8 mouse cellular contexts compared by ENCODE assay signal in the genomic region with DNA sequence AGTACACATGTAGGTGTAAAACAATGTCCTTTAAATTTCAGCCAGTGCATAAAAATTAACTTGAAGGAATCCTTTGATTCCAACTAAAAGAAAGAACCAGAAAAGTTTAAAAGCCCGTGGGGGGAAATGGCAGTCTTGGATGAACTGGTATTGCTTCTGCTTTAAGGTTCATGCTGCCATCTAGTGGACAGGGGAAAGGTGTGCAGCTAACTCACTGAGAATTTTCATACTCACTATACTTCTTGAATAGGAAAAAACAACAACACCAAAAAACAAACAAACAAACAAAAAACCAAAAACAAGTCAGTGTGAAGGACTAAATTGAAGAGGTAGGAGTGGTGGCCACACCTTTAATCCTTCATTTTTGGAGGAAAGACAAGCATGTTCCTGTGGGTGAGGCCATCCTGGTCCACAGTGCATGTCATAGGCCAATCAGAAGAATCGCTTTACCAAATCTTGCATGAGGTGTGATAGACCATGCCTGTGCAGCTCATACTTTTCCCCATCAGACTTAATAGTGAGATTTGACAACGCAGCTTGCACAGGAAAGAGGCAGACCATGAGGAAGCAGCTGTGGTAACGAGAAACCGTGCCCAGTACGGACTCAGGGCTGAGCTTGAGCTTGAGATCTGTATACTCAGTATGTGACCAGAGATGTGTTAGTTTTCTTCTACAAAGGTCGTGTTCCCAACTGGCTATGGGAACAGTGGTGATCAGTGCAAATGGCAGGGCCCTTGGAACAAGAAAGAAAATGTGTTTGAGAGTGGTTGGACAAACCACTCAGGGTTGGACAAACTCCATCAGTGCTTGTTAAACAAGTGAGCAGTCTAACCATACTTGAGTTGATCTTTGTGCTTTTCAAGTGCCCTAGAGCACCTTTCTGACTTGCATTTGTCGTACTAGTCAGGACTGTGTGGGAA. TPM values are rescaled to one million over a fixed set of nuclear protein-coding genes. Genes with fewer than 3 reads are reported as not detected.
DNase-seq lines count a peak whose midpoint lies in the region; ATAC-seq and TF ChIP-seq lines count a peak whose summit lies in the region.

No protein-coding gene starts in this region.

- WGBS in embryonic facial prominence, embryonic 11.5 days = 71% methylated on average over 8 of the region's 8 CpGs
- 72% methylated on average over 8 of the region's 8 CpGs for WGBS in embryonic facial prominence, embryonic 10.5 days
- 73% methylated on average over 8 of the region's 8 CpGs for WGBS in midbrain, embryonic 11.5 days
- 76% methylated on average over 8 of the region's 8 CpGs for WGBS in midbrain, embryonic 10.5 days
- 52% methylated on average over 8 of the region's 8 CpGs for WGBS in lung, postnatal 0 days

- H3K4me3 ChIP-seq in embryonic facial prominence, embryonic 11.5 days (ENCODE audit: low read depth, low read length) = no peak overlapping the region
- no peak overlapping the region for H3K4me3 ChIP-seq in embryonic facial prominence, embryonic 10.5 days
- H3K4me3 ChIP-seq in midbrain, embryonic 11.5 days (ENCODE audit: low read depth, low read length) = no peak overlapping the region
- no peak overlapping the region for H3K4me3 ChIP-seq in midbrain, embryonic 10.5 days
- no peak overlapping the region for H3K4me3 ChIP-seq in lung, postnatal 0 days (ENCODE audit: low read depth, low read length)

- no peaks in the 10 kb centered on the region for H3K36me3 ChIP-seq in embryonic facial prominence, embryonic 11.5 days (replicated peaks; ENCODE audit: control insufficient read depth, insufficient read depth, low read depth, low read length)
- no peaks in the 10 kb centered on the region for H3K36me3 ChIP-seq in embryonic facial prominence, embryonic 10.5 days (replicated peaks)
- no peaks in the 10 kb centered on the region for H3K36me3 ChIP-seq in midbrain, embryonic 11.5 days (ENCODE audit: control insufficient read depth, insufficient read depth, low read length)
- H3K36me3 ChIP-seq in midbrain, embryonic 10.5 days = no peaks in the 10 kb centered on the region
- no peaks in the 10 kb centered on the region for H3K36me3 ChIP-seq in lung, postnatal 0 days (ENCODE audit: insufficient read depth, low read length)

- H3K9ac ChIP-seq in embryonic facial prominence, embryonic 11.5 days (replicated peaks; ENCODE audit: low read length) = no peak overlapping the region
- no peak overlapping the region for H3K9ac ChIP-seq in midbrain, embryonic 11.5 days (ENCODE audit: low read length)
- no peak overlapping the region for H3K9ac ChIP-seq in lung, postnatal 0 days (replicated peaks; ENCODE audit: low read depth)

- no peak overlapping the region for H3K27ac ChIP-seq in embryonic facial prominence, embryonic 11.5 days (replicated peaks; ENCODE audit: low read depth, low read length)
- H3K27ac ChIP-seq in embryonic facial prominence, embryonic 10.5 days (replicated peaks) = no peak overlapping the region
- no peak overlapping the region for H3K27ac ChIP-seq in midbrain, embryonic 11.5 days (ENCODE audit: low read depth, low read length)
- no peak overlapping the region for H3K27ac ChIP-seq in midbrain, embryonic 10.5 days (replicated peaks)
- H3K27ac ChIP-seq in lung, postnatal 0 days (ENCODE audit: low read length) = no peak overlapping the region

- no peak for TF ChIP-seq EP300 in lung, postnatal 0 days (IDR thresholded peaks at IDR 0.05)

- H3K4me2 ChIP-seq in embryonic facial prominence, embryonic 11.5 days (ENCODE audit: low read depth, low read length) = no peak overlapping the region
- H3K4me2 ChIP-seq in midbrain, embryonic 11.5 days = no peak overlapping the region
- no peak overlapping the region for H3K4me2 ChIP-seq in lung, postnatal 0 days (replicated peaks; ENCODE audit: low read depth, low read length)

- no peak for ATAC-seq in embryonic facial prominence, embryonic 11.5 days (replicated peaks; ENCODE audit: insufficient number of reproducible peaks, low FRiP score, low TSS enrichment, low read depth)
- 0 out of 2 replicates have a peak, but pooled peaks have one; percentile 19 for ATAC-seq in midbrain, embryonic 11.5 days (ENCODE audit: low FRiP score)
- ATAC-seq in lung, postnatal 0 days = peak; percentile 53

- no peaks in the 10 kb centered on the region for H3K4me1 ChIP-seq in embryonic facial prominence, embryonic 11.5 days (ENCODE audit: control insufficient read depth, insufficient read depth, low read length)
- peaks cover 25% of the 10 kb centered on the region for H3K4me1 ChIP-seq in embryonic facial prominence, embryonic 10.5 days
- H3K4me1 ChIP-seq in midbrain, embryonic 11.5 days (ENCODE audit: control insufficient read depth, insufficient read depth, low read length) = no peaks in the 10 kb centered on the region
- peaks cover 9% of the 10 kb centered on the region for H3K4me1 ChIP-seq in midbrain, embryonic 10.5 days
- H3K4me1 ChIP-seq in lung, postnatal 0 days (ENCODE audit: insufficient read depth, low read depth, low read length) = no peaks in the 10 kb centered on the region

- H3K27me3 ChIP-seq in embryonic facial prominence, embryonic 11.5 days (ENCODE audit: control insufficient read depth, insufficient read depth, low read length) = no peaks in the 10 kb centered on the region
- H3K27me3 ChIP-seq in embryonic facial prominence, embryonic 10.5 days (replicated peaks; ENCODE audit: low read depth, poor library complexity, severe bottlenecking) = peaks cover 27% of the 10 kb centered on the region
- no peaks in the 10 kb centered on the region for H3K27me3 ChIP-seq in midbrain, embryonic 11.5 days (ENCODE audit: control insufficient read depth, insufficient read depth, low read length)
- H3K27me3 ChIP-seq in midbrain, embryonic 10.5 days (ENCODE audit: low read depth, poor library complexity, severe bottlenecking) = no peaks in the 10 kb centered on the region
- H3K27me3 ChIP-seq in lung, postnatal 0 days (replicated peaks; ENCODE audit: insufficient read depth, low read length) = no peaks in the 10 kb centered on the region

- peak; percentile 82 for TF ChIP-seq CTCF in lung, postnatal 0 days (IDR thresholded peaks at IDR 0.05)

- DNase-seq in embryonic facial prominence, embryonic 11.5 days (ENCODE audit: low spot score) = peak; percentile 83
- DNase-seq in embryonic facial prominence, embryonic 10.5 days (ENCODE audit: low spot score) = no peak
- peak; percentile 92 for DNase-seq in midbrain, embryonic 11.5 days (ENCODE audit: low spot score, missing footprints)
- no peak for DNase-seq in midbrain, embryonic 10.5 days (ENCODE audit: low spot score)
- peak; percentile 74 for DNase-seq in brain, adult 2 months (ENCODE audit: low read depth, low spot score)
- peak; percentile 70 for DNase-seq in forelimb bud, embryonic 11.5 days (ENCODE audit: low read depth, low spot score)
- DNase-seq in lung, postnatal 0 days (ENCODE audit: low spot score) = peak; percentile 86
- DNase-seq in telencephalon, adult 2 months (ENCODE audit: low read depth, low spot score) = peak; percentile 23

- H3K9me3 ChIP-seq in embryonic facial prominence, embryonic 11.5 days (replicated peaks; ENCODE audit: control insufficient read depth, low read length) = no peaks in the 10 kb centered on the region
- H3K9me3 ChIP-seq in embryonic facial prominence, embryonic 10.5 days = no peaks in the 10 kb centered on the region
- H3K9me3 ChIP-seq in midbrain, embryonic 11.5 days (ENCODE audit: control insufficient read depth, low read length) = no peaks in the 10 kb centered on the region
- H3K9me3 ChIP-seq in midbrain, embryonic 10.5 days (replicated peaks) = no peaks in the 10 kb centered on the region
- H3K9me3 ChIP-seq in lung, postnatal 0 days (ENCODE audit: low read length) = no peaks in the 10 kb centered on the region

RNA-seq across cellular contexts. Expression of a gene that starts 52.8 kb away (rescaled TPM):
- 65.1 and 71.4 TPM in 2 replicates for polyA plus RNA-seq in embryonic facial prominence, embryonic 11.5 days (2014; fragmentation: Nextera tagmentation; extraction: Ambion mirVana)
- polyA plus RNA-seq in embryonic facial prominence, embryonic 10.5 days (2016; fragmentation: Nextera tagmentation; extraction: Ambion mirVana) = 54.8 and 55.8 TPM in 2 replicates
- 48.6 and 56.7 TPM in 2 replicates for polyA plus RNA-seq in midbrain, embryonic 11.5 days (2014; fragmentation: Nextera tagmentation; extraction: Ambion mirVana)
- 48.6 and 55.8 TPM in 2 replicates for polyA plus RNA-seq in midbrain, embryonic 10.5 days (2016; fragmentation: Nextera tagmentation; extraction: Ambion mirVana)
- polyA plus RNA-seq in lung, postnatal 0 days (2015; fragmentation: Nextera tagmentation; extraction: Ambion mirVana) = 27.9 and 29.1 TPM in 2 replicates

Comparison
In these comparisons a context has a peak if more than half of its experiments do, and no peak if none do; other contexts are left out.
1. DNase-seq: peak in embryonic facial prominence, embryonic 11.5 days (single experiment), midbrain, embryonic 11.5 days (single experiment), brain, adult 2 months (single experiment), forelimb bud, embryonic 11.5 days (single experiment), lung, postnatal 0 days (single experiment) and telencephalon, adult 2 months (single experiment); none in embryonic facial prominence, embryonic 10.5 days (single experiment) and midbrain, embryonic 10.5 days (single experiment).